Mouse (Mus musculus): ENCODE measurements around the gene Sox6. TPM values are rescaled to one million over a fixed set of nuclear protein-coding genes. Genes with fewer than 3 reads are reported as not detected.

The Sox6 gene
- polyA plus RNA-seq, 1 experiment from 2014 or later, result 25.5 TPM

DNA sequence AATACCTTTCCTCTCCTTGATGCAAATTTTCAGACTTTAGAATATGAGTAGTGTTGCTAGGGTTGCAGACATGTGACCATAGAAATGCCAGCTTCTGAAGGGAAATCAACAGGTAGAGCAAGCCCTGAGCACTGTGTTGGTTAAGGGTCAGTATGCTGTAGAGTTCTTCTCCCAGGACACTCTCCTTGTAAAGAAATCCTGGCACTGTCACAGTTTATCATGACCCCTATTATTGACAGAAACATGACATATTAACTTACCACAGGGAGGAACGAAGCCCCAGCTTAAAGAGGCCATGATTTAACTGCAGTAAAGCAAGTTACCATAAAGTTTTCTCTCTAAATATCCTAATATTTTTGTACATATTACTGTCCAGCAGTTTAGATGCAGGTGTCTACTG, 462.2 kb downstream of the Sox6 start:
- DNase-seq (ENCODE audit: low spot score), result no peak
- no peak overlapping the region for H3K4me3 ChIP-seq
- H3K4me1 ChIP-seq, result peaks cover 20% of the 10 kb centered on the region
- no peaks in the 10 kb centered on the region for H3K36me3 ChIP-seq (replicated peaks)
- H3K9me3 ChIP-seq, result no peaks in the 10 kb centered on the region
- WGBS, result 77% methylated on average over 1 of the region's 1 CpGs
- no peaks in the 10 kb centered on the region for H3K27me3 ChIP-seq (replicated peaks; ENCODE audit: low read depth, poor library complexity, severe bottlenecking)
- no peak overlapping the region for H3K27ac ChIP-seq (replicated peaks)

DNA sequence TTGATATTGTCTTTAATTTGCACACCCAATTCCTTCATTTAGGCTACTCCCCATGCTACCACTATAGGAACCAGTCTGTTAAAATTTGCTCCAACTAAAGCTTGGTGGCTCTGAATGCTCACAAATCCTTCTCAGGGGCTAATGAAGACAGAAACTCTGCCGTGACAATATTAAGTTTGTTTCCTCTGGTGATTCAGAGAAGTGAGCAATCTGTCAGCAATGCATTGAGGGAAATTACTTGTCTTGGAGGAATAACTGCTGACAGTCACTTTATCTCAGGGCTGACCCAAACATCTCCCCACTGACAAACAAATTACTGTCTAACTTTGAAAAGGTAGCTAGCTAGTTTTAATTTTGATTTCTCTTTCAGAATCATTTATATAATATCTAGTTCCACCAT, 463.8 kb downstream of the Sox6 start:
- WGBS, result 50% methylated on average over 1 of the region's 1 CpGs
- Histone ChIP-seq H3K4me3 (no peak overlapping the region), H3K36me3 (replicated peaks) (no peaks in the 10 kb centered on the region), H3K27me3 (replicated peaks; ENCODE audit: low read depth, poor library complexity, severe bottlenecking) (0 out of 2 replicates have a peak, but pooled peaks cover 6% of the 10 kb centered on the region), H3K27ac (replicated peaks) (no peak overlapping the region), H3K4me1 (peaks cover 11% of the 10 kb centered on the region), H3K9me3 (no peaks in the 10 kb centered on the region)
- DNase-seq (ENCODE audit: low spot score), result no peak

- Histone ChIP-seq H3K9me3 (no peaks in the 10 kb centered on the region), H3K4me3 (peak overlapping the region; percentile 27), H3K36me3 (replicated peaks) (no peaks in the 10 kb centered on the region), H3K27me3 (replicated peaks; ENCODE audit: low read depth, poor library complexity, severe bottlenecking) (peaks cover 6% of the 10 kb centered on the region; the same call in 1 of the 2 replicates), H3K4me1 (peaks cover 30% of the 10 kb centered on the region), H3K27ac (replicated peaks) (peak overlapping the region; percentile 68)
- 17% methylated on average over 9 of the region's 9 CpGs for WGBS
- peak; percentile 65 for DNase-seq (ENCODE audit: low spot score)
These were observed 469.8 kb downstream of the Sox6 start for GRCm38 (mm10) chr7:115568821-115569240.

DNA sequence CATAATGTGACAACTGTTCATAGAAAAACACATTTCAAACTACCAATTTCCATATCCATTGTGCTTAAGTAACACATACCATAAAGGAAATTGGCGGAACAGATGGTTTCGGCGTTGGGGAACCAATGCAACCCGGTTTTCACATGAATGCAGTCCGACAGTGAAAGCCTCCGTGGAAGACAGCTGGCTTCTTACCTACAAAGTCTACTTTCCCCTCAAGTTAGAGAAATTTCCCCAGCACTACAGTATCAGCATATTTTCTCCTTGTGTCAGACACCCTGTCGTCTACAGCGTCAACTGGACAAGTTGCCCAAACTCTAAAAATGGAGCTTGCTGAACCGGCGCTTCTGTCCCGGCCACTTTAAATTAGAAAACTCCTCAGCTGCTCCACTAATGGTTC, 470.3 kb downstream of the Sox6 start:
- Histone ChIP-seq H3K9me3 (no peaks in the 10 kb centered on the region), H3K4me3 (peak overlapping the region; percentile 27), H3K4me1 (peaks cover 36% of the 10 kb centered on the region), H3K27ac (replicated peaks) (peak overlapping the region; percentile 68; the same call in 1 of the 2 replicates), H3K36me3 (replicated peaks) (no peaks in the 10 kb centered on the region), H3K27me3 (replicated peaks; ENCODE audit: low read depth, poor library complexity, severe bottlenecking) (peaks cover 6% of the 10 kb centered on the region; the same call in 1 of the 2 replicates)
- no peak for DNase-seq (ENCODE audit: low spot score)
- 67% methylated on average over 11 of the region's 11 CpGs for WGBS

- Histone ChIP-seq H3K36me3 (replicated peaks) (no peaks in the 10 kb centered on the region), H3K4me1 (peaks cover 41% of the 10 kb centered on the region), H3K27ac (replicated peaks) (no peak overlapping the region), H3K9me3 (no peaks in the 10 kb centered on the region), H3K27me3 (replicated peaks; ENCODE audit: low read depth, poor library complexity, severe bottlenecking) (peaks cover 6% of the 10 kb centered on the region; the same call in 1 of the 2 replicates), H3K4me3 (no peak overlapping the region)
- WGBS, result 88% methylated on average over 2 of the region's 2 CpGs
- no peak for DNase-seq (ENCODE audit: low spot score)
These were observed 471.8 kb downstream of the Sox6 start for GRCm38 (mm10) chr7:115566818-115567217.

DNA sequence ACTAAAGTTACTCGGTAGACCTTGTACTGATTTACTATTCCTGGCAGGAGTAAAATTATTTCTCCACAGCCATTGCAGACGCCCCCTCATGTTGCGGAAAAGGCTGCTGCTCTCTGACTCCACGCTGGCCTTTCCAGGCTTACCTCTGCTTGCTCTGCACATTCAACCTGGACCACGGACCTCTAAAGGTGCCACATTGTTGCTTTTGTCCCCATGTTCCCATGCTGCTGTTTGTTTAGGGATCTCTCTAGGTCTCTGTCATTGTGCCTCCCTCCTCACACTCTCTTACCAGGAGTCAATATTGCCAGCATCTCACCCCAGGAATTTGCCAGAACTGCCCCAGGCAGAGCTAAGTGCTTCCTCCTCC, 473.6 kb downstream of the Sox6 start:
- Histone ChIP-seq H3K36me3 (replicated peaks) (no peaks in the 10 kb centered on the region), H3K27me3 (replicated peaks; ENCODE audit: low read depth, poor library complexity, severe bottlenecking) (no peaks in the 10 kb centered on the region; the same call in 1 of the 2 replicates), H3K9me3 (no peaks in the 10 kb centered on the region), H3K27ac (replicated peaks) (no peak overlapping the region; the same call in 1 of the 2 replicates), H3K4me3 (no peak overlapping the region), H3K4me1 (peaks cover 41% of the 10 kb centered on the region)
- DNase-seq (ENCODE audit: low spot score), result no peak
- WGBS, result 64% methylated on average over 5 of the region's 5 CpGs

DNA sequence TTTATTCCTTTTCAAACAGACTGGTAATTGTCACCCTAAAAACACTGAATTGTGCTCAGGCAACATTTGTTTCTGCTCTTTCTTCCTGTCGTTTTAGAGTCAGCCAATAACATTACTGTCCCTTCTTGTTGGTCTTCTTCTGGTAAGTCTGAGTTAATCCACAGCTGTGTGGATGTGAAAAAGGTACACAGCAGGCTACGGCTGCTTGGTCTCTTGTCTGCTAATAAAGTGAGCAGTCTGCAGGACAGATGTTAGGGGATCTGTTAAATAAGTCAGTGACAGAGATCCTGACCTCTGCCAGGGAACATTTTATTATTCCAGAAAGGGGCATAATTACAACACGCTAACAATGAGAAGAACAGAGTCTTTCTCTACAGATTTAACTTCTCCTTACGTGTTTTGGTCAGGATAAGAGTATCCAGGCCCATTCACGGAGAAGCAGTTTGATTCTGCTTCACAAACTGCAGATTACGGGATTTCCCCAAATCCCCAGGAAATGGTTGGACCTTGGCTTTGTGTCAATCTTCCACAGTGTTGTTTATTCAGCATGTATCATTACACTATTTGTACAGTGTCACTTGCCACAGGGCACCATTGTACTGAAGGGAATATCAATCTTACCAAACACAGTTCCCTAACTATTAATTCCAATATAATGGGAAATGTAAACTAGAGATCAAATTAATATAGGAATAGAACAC, 474.1 kb downstream of the Sox6 start:
- no peak overlapping the region for H3K4me3 ChIP-seq
- peaks cover 41% of the 10 kb centered on the region for H3K4me1 ChIP-seq
- no peaks in the 10 kb centered on the region; the same call in 1 of the 2 replicates for H3K27me3 ChIP-seq (replicated peaks; ENCODE audit: low read depth, poor library complexity, severe bottlenecking)
- no peaks in the 10 kb centered on the region for H3K9me3 ChIP-seq
- DNase-seq (ENCODE audit: low spot score), result no peak
- H3K27ac ChIP-seq (replicated peaks), result no peak overlapping the region
- 24% methylated on average over 6 of the region's 6 CpGs for whole genome bisulfite sequencing
- no peaks in the 10 kb centered on the region for H3K36me3 ChIP-seq (replicated peaks)

DNA sequence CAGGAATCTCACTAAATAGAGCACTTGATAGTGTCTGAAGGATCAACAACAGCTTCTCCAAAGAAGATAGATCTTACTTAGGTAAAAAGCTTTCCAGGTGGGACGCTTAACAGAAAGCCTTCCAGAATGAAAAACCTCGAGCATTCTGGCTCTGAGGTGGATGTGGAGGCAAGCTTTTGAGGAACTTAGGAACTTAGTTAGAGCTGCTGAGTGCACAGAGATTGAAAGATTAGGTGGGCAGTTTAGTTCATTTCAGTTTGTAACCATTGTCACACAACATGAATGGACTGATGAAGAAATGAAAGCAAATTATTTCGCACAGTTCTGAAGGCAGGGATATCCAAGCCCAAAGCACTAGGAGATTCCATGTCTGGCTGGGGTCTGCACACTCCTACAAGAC, 481.9 kb downstream of the Sox6 start:
- H3K4me3 ChIP-seq, result no peak overlapping the region
- WGBS, result 83% methylated on average over 3 of the region's 3 CpGs
- DNase-seq (ENCODE audit: low spot score), result no peak

GRCm38 (mm10) chr7:115550197-115550804, 488.3 kb downstream of the Sox6 start:
- Histone ChIP-seq H3K27me3 (replicated peaks; ENCODE audit: low read depth, poor library complexity, severe bottlenecking) (no peaks in the 10 kb centered on the region), H3K27ac (replicated peaks) (no peak overlapping the region), H3K4me3 (no peak overlapping the region), H3K9me3 (no peaks in the 10 kb centered on the region), H3K4me1 (no peaks in the 10 kb centered on the region), H3K36me3 (replicated peaks) (no peaks in the 10 kb centered on the region)
- no peak for DNase-seq (ENCODE audit: low spot score)
- WGBS, result 81% methylated on average over 7 of the region's 7 CpGs

More for the DNA sequence above, 481.9 kb downstream of the Sox6 start:
- Histone ChIP-seq H3K27ac (replicated peaks) (no peak overlapping the region), H3K9me3 (no peaks in the 10 kb centered on the region), H3K4me1 (peaks cover 8% of the 10 kb centered on the region; the same call in 1 of the 2 replicates), H3K36me3 (replicated peaks) (no peaks in the 10 kb centered on the region), H3K27me3 (replicated peaks; ENCODE audit: low read depth, poor library complexity, severe bottlenecking) (no peaks in the 10 kb centered on the region)

- 85% methylated on average over 4 of the region's 4 CpGs for WGBS
- Histone ChIP-seq H3K4me1 (no peaks in the 10 kb centered on the region), H3K36me3 (replicated peaks) (no peaks in the 10 kb centered on the region), H3K4me3 (no peak overlapping the region), H3K27me3 (replicated peaks; ENCODE audit: low read depth, poor library complexity, severe bottlenecking) (no peaks in the 10 kb centered on the region), H3K9me3 (no peaks in the 10 kb centered on the region), H3K27ac (replicated peaks) (no peak overlapping the region)
- no peak for DNase-seq (ENCODE audit: low spot score)
These were observed 488.9 kb downstream of the Sox6 start for GRCm38 (mm10) chr7:115549670-115550069.

DNA sequence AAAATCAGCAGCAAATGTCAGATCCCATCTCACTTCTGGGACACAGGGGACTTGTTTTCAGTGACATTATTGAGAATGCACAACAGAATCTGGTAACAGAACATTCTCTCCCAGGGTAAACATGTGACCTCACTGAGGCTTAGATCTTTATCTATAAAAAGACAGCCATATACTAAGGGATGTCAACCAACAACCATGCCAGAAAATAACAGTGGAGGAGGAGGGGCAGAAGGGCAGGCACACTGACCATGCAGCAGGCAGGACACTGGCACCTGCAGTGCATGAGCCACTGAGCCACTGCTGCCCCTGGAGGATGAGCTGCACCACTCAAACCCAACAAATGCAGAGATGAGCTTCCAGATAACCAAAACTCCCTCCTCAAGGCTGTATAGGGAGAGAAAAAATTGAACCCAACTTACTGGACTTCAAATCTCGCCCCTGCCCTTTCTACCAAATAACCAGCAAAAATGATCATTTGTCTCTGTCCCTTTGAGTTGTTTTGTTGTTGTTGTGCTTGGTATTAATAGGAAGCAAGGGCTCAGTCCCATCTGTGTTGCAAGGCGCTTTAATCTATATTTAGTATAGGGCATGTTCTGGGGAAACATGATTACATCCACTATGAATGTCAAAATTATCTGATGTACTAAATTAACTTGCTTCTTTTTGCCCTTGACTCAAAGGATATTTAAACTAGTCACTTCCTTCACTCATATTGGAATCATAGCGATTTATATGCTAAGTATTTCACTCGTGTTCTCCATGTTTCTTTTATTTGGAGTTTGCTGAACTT, 492.8 kb downstream of the Sox6 start:
- H3K4me3 ChIP-seq, result no peak overlapping the region
- H3K36me3 ChIP-seq (replicated peaks), result no peaks in the 10 kb centered on the region
- H3K4me1 ChIP-seq, result no peaks in the 10 kb centered on the region; the same call in 1 of the 2 replicates
- no peaks in the 10 kb centered on the region for H3K9me3 ChIP-seq
- 91% methylated on average over 4 of the region's 4 CpGs for WGBS
- DNase-seq (ENCODE audit: low spot score), result no peak
- no peak overlapping the region for H3K27ac ChIP-seq (replicated peaks)
- no peaks in the 10 kb centered on the region for H3K27me3 ChIP-seq (replicated peaks; ENCODE audit: low read depth, poor library complexity, severe bottlenecking)

DNA sequence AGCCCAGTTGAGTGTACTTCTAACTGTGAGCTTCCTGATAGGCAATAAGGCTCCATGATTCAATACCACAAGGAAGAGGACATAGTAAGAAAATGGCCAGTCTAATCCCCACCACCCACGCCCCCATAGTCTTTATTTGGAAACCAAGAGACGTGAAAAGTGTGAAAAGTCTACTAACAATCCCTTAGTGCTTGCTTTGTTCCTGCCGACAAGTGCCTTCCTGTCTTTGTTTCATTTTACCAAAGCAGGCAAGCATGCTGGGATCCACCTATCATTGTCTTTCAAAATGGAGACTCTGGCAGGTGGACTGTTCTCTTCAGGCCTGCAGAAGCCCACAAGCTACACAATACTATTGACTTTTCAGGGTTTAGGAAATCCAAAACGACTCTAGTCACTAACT, 495.0 kb downstream of the Sox6 start:
- no peaks in the 10 kb centered on the region for H3K27me3 ChIP-seq (replicated peaks; ENCODE audit: low read depth, poor library complexity, severe bottlenecking)
- no peak overlapping the region for H3K27ac ChIP-seq (replicated peaks)
- H3K4me3 ChIP-seq, result no peak overlapping the region
- DNase-seq (ENCODE audit: low spot score), result no peak
- H3K9me3 ChIP-seq, result no peaks in the 10 kb centered on the region
- WGBS, result 74% methylated on average over 4 of the region's 4 CpGs
- H3K4me1 ChIP-seq, result peaks cover 20% of the 10 kb centered on the region
- no peaks in the 10 kb centered on the region for H3K36me3 ChIP-seq (replicated peaks)
